In genomic region chr5:147430936-147431839, GRCm38 (mm10) we compare ENCODE assay signal across 8 mouse cellular contexts. TPM values are rescaled to one million over a fixed set of nuclear protein-coding genes. Genes with fewer than 3 reads are reported as not detected.
DNase-seq lines count a peak whose midpoint lies in the region; ATAC-seq and TF ChIP-seq lines count a peak whose summit lies in the region.

No protein-coding gene starts in this region.

- H3K9me3 ChIP-seq in G1E (replicated peaks) = no peaks in the 10 kb centered on the region
- H3K9me3 ChIP-seq in lung, embryonic 16.5 days (ENCODE audit: control insufficient read depth, low read length) = no peaks in the 10 kb centered on the region

- H3K4me3 ChIP-seq in G1E (ENCODE audit: low read depth, low read length) = peak overlapping the region; percentile 89
- H3K4me3 ChIP-seq in cerebellum, adult 2 months (replicated peaks; ENCODE audit: insufficient read depth, low read depth, low read length) = peak overlapping the region; percentile 98
- H3K4me3 ChIP-seq in lung, embryonic 16.5 days (ENCODE audit: low read length) = peak overlapping the region; percentile 99

- peak overlapping the region; percentile 82 for H3K4me2 ChIP-seq in lung, embryonic 16.5 days (ENCODE audit: low read depth, low read length)

- TF ChIP-seq CTCF in G1E (IDR thresholded peaks at IDR 0.05; ENCODE audit: low read depth, low read length) = no peak
- TF ChIP-seq CTCF in cerebellum, adult 2 months (IDR thresholded peaks at IDR 0.05; ENCODE audit: borderline replicate concordance, insufficient read depth, low read depth, low read length) = no peak

- H3K36me3 ChIP-seq in G1E (replicated peaks) = peaks cover 41% of the 10 kb centered on the region
- H3K36me3 ChIP-seq in lung, embryonic 16.5 days (ENCODE audit: control insufficient read depth, insufficient read depth, low read length) = 0 out of 2 replicates have a peak, but pooled peaks cover 5% of the 10 kb centered on the region

- H3K4me1 ChIP-seq in G1E (ENCODE audit: insufficient read depth, low read depth, low read length) = peaks cover 57% of the 10 kb centered on the region
- H3K4me1 ChIP-seq in cerebellum, adult 2 months (ENCODE audit: control insufficient read depth, insufficient read depth, low read length) = peaks cover 23% of the 10 kb centered on the region
- peaks cover 25% of the 10 kb centered on the region for H3K4me1 ChIP-seq in lung, embryonic 16.5 days (replicated peaks; ENCODE audit: control insufficient read depth, insufficient read depth, low read length)

- peak overlapping the region; percentile 99 for H3K9ac ChIP-seq in lung, embryonic 16.5 days (ENCODE audit: low read length)

- ATAC-seq in G1E (ENCODE audit: extremely low read depth, insufficient number of reproducible peaks, low FRiP score, poor library complexity, severe bottlenecking) = peak; percentile 26
- ATAC-seq in frontal cortex, adult (ENCODE audit: low TSS enrichment) = peak; percentile 21; the same call in 1 of the 2 replicates
- ATAC-seq in hematopoietic stem cell, adult 5-6 weeks (replicated peaks in 1 of 2; ENCODE audit: insufficient read depth in 1 of 2, low FRiP score in 2 of 2, low TSS enrichment in 1 of 2, low read depth in 1 of 2, poor library complexity in 2 of 2, severe bottlenecking in 2 of 2) = peak; percentile 25 to 52
- ATAC-seq in lung, embryonic 16.5 days (ENCODE audit: low read depth) = peak; percentile 65

- DNase-seq in G1E (ENCODE audit: low spot score) = peak; percentile 64
- DNase-seq in cerebellum, adult 2 months = peak; percentile 75 to 78
- peak; percentile 75 to 83 for DNase-seq in layer of hippocampus, postnatal 10 days (ENCODE audit: low spot score in 2 of 2)
- peak; percentile 34 for DNase-seq in ovary, postnatal 14 days (ENCODE audit: low spot score)
- DNase-seq in thymus, postnatal 14 days = peak; percentile 89

- no peak for TF ChIP-seq POLR2A in cerebellum, adult 2 months (IDR thresholded peaks at IDR 0.05; ENCODE audit: borderline replicate concordance, insufficient read depth, low read length)

- WGBS in cerebellum, adult 2 months = 1% methylated on average over 53 of the region's 68 CpGs
- WGBS in lung, embryonic 16.5 days = under 1% methylated on average over 49 of the region's 68 CpGs

- peak overlapping the region; percentile 96 for H3K27ac ChIP-seq in cerebellum, adult 2 months (ENCODE audit: insufficient read depth, low read length)
- H3K27ac ChIP-seq in lung, embryonic 16.5 days (ENCODE audit: low read length) = peak overlapping the region; percentile 99

- H3K27me3 ChIP-seq in G1E (ENCODE audit: insufficient read depth, low read length) = no peaks in the 10 kb centered on the region
- no peaks in the 10 kb centered on the region for H3K27me3 ChIP-seq in cerebellum, adult 2 months (ENCODE audit: control insufficient read depth, insufficient read depth, low read length)
- H3K27me3 ChIP-seq in lung, embryonic 16.5 days (ENCODE audit: control insufficient read depth, insufficient read depth, low read depth, low read length) = no peaks in the 10 kb centered on the region

RNA-seq across cellular contexts. Expression of gene Pan3, which starts 1.2 kb away (rescaled TPM):
- total RNA-seq in G1E (2014; fragmentation: Nextera tagmentation) (618 and 666 TPM in 2 replicates), G1E (2017) (179 and 200 TPM in 2 replicates)
- polyA plus RNA-seq in G1E (2012) = 30.7 and 32.3 TPM in 2 replicates
- polyA plus RNA-seq in cerebellum, adult 2 months (2012; rRNA removed) = 97.4 and 105 TPM in 2 replicates
- 364 and 387 TPM in 2 replicates for total RNA-seq in hematopoietic stem cell, adult 5-6 weeks (2017)
- 10 to 100 TPM; 86.9 to 89.7 TPM for total RNA-seq in layer of hippocampus, postnatal 10 days (2021)
- 71.6 and 75.6 TPM in 2 replicates for polyA plus RNA-seq in lung, embryonic 16.5 days (2015; fragmentation: Nextera tagmentation; extraction: Ambion mirVana)

RNA-seq across cellular contexts. Expression of gene Flt3, which starts 30.9 kb away (rescaled TPM):
- total RNA-seq in G1E (2014; fragmentation: Nextera tagmentation) = not detected in 2 replicates
- 0.11 and 0.17 TPM in 2 replicates for total RNA-seq in G1E (2017)
- polyA plus RNA-seq in G1E (2012) = not detected in 2 replicates
- 24.8 and 25.3 TPM in 2 replicates for polyA plus RNA-seq in cerebellum, adult 2 months (2012; rRNA removed)
- total RNA-seq in hematopoietic stem cell, adult 5-6 weeks (2017) = 260 and 358 TPM in 2 replicates
- 1 to 10 TPM; 4.8 to 5.2 TPM for total RNA-seq in layer of hippocampus, postnatal 10 days (2021)
- 0.18 and 0.20 TPM in 2 replicates for polyA plus RNA-seq in lung, embryonic 16.5 days (2015; fragmentation: Nextera tagmentation; extraction: Ambion mirVana)

Comparison
In these comparisons a context has a peak if more than half of its experiments do, and no peak if none do; other contexts are left out.
1. Peak in every context shown above with its lines: DNase-seq, ATAC-seq, H3K4me3 ChIP-seq and H3K27ac ChIP-seq.
2. DNase-seq: peak in every context shown above with its lines; median percentile 89 in thymus, postnatal 14 days; 79 in layer of hippocampus, postnatal 10 days; 76 in cerebellum, adult 2 months; 64 in G1E; 34 in ovary, postnatal 14 days.
3. RNA of gene Flt3, which starts 30.9 kb away (total RNA-seq): 260 to 358 TPM in hematopoietic stem cell, adult 5-6 weeks; 4.8 to 5.2 TPM in layer of hippocampus, postnatal 10 days and 0.11 to 0.17 TPM in G1E; every median in the first group is over 10 times any median in the second.